Mouse (Mus musculus) megakaryocyte-erythroid progenitor cell, adult 5-6 weeks (primary cell): ENCODE measurements around the gene Polr1d. TPM values are rescaled to one million over a fixed set of nuclear protein-coding genes. Genes with fewer than 3 reads are reported as not detected.

Experiments
- ATAC-seq: replicated peaks from 2 replicates; pipeline ENCODE4 v1.8.0; 2016; ENCODE audit warnings: mild to moderate bottlenecking, inconsistent platforms; ENCODE audit not compliant: severe bottlenecking, poor library complexity, low FRiP score, low TSS enrichment
- total RNA-seq, 2 experiments: library from RNA; stranded (forward) in 1 of 2; stranded (reverse) in 1 of 2; fragments of 200-1000, 215-1000 nt in 1 of 2; fragments of >200 nt in 1 of 2; fragmentation: Nextera tagmentation in 1 of 2; gene quantifications; 2 replicates each; pipeline ENCODE4 v1.2.3; 2014 to 2017

The Polr1d gene
- total RNA-seq, 2 experiments from 2014 or later, result 149 to 195 TPM

DNA sequence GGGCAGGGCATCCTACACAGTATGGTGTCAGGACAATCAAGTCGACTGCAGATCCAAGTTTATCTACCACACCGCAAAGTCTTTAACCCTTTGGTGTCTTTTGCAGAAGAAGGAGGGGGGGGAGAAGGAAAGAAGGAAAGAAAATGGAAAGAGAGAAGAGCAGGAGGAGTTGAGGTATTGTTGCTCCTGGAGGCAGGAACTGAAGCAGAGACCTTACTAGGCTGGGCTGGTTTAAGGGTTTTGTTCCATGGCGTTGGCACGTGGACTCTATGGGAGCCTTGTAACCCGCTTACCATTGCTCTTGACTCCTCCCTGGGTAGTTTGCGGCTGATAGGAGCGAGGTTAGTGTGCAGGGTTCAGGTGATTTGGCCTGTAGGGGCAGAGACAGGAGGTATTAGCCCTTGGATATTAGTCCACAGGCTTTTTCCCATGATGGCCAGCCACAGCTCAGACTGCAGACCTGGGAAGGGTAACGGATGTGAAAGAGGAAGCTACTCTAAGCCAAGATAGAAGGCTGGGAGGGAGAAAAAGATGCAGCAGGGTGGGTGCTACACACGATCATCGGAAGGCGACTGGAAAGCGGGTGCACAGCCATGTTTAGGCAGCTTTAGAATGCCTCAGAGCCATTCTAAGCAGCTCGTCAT is 48.8 kb downstream of the Polr1d start:
- no peak for ATAC-seq

DNA sequence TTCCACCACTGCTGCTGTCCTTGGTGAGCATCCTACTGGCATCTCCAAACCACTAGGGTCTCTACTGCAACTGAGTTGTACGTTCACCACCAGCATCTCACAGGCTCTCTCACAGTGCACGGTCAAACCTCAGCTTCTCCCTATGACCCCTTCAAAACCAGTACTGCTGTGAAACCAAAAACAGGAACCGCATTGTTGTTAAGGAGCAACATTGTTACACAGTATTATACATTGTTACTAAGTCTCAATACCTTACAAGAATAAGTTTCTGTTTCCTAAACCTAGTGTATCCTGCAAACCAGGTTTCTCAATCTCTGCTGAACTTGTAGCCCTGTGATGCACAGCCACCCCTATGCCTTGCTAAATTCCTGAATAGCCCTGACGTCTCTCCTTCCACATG is 51.0 kb downstream of the Polr1d start:
- ATAC-seq, result no peak

DNA sequence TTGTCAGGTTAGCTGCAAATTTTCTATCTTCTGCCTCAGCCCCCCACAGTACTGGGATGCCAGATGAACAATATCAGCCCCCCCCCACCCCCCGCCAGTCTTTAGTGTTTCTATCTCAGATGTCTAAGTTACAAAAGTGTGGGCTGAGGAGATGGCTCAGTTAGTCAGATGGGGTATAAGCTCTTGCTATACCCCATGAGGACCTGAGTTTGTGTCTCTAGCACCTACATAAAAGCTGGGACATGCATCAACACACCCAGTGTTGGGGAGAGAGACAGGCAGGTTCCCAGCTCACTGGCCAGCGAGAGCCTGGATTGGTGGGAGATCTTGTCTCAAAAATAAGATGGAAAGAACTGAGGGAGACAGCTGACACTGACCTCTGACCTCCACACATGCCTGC is 52.6 kb downstream of the Polr1d start:
- ATAC-seq, result no peak

DNA sequence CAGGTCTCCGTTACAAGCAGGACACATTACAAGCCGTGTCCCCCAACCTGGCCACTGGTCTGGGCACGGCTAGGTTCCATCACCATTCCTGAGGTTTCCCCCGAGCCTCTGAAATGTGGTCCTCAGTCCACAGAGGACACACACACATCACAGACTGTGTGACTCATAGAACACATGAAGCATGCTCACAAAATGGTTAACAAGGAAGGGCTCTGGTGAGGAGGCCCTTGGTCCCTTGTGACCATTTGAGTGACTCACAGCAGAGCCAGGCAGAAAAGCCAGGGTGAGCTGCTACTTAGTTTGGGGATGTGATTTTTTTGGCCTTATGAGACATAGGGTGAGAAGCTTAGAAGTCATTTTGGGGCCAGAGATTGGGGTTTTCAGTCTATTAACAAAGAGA is 55.1 kb downstream of the Polr1d start:
- no peak for ATAC-seq

DNA sequence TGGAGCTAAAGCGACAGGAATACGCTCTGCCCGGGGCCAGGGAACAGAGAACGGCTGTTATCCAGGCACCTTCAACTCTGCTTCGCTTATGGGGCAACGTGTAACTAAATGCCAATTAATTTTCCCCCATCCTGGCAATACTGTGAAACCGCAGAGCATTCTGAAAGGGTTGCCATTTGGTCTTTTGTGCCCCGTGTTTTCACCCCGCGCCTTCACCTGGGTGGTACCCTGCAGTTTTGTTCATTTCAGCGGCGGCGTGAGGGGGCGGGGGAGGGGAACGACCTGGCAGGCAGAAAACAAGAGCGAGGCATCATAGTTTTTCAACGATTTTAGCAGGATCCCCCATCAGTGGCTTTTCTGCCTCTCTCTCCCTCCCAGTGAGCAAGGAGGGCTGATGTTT is 56.8 kb downstream of the Polr1d start:
- no peak for ATAC-seq

DNA sequence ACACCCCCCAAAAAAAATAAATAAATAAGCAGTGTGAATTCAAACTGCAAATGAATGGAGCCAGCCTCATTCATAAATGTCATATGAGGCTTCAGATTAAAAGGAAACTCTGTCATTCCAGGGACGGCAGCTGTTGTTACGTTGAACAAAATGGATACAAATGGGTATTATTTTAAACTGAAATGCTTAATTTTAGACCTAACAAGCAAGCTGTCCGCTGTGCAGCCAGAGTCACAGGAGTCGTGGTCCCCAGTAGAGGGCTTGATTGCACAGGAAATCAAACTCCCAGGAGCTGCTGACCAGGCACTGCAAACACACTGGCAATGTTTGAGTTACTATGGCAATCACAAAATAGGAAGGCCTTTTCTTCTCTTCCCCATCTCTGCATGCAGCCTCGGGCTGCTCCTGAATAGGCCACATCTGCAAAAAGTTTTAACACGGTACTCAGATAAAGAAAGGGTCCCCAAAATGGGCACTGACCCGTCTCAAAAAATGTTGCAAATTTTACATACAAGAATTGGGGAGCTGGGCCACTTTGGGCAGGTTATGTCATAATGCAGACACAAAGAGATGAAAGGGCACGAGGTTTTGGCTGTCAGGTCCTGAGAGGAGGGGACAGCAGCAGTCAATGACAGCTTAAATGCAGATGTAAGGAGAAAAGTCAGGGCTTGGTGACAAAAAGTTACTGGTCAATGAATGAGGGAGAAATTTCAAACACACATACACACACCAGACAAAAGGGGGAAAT is 57.7 kb downstream of the Polr1d start:
- ATAC-seq, result no peak

DNA sequence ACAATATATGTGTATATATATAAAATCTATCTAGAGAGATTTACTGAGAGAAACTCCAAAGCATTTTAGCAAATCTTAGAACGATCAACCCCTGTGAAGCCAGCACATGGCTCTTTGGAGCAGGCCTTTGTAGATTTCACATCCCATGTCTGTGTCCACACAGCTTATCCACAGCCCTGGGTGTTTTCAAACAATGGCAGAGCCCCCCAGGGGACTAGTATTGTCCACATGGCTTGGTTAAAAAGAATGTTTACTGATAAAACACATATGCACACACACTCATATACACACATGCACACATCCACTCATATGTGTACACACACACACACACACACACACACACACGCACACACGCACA is 58.2 kb downstream of the Polr1d start:
- ATAC-seq, result no peak

DNA sequence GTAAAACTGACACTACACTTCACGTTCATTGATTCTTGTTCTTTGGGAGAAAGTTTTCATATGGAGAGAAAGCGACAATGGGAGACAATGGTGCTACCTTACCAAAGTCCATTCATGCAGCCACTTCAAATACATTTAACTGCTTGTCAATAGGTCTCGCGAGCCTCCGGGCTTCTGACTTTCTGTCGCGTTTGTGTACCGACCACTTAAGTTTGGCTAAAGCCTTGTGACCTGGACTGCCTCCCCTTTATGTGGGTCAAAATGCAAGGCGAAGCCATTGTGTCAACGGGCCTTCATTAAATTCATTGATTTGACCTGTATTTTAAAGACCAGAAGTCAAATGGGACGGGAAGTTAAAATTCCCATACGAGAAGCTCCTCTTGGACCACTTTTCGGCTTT is 59.1 kb downstream of the Polr1d start:
- ATAC-seq, result no peak

DNA sequence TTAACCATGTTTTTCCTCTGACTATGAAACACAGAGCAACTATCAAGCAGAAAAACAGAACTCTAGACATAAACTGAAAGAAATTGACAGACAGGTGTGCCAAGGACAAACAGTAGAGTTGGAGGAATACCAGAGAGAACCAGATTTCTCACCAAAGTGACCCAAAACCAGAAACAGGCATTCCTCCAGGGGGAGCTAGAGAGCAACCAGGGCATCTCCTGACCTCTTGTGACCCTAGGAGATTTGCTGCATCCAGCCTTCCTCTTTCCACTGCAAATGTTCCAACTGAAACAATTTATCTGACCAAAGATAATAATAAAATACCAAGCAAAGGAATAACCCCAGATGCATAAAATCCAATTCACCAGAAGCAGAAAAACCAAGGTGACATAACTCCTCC is 70.5 kb downstream of the Polr1d start:
- ATAC-seq, result no peak

DNA sequence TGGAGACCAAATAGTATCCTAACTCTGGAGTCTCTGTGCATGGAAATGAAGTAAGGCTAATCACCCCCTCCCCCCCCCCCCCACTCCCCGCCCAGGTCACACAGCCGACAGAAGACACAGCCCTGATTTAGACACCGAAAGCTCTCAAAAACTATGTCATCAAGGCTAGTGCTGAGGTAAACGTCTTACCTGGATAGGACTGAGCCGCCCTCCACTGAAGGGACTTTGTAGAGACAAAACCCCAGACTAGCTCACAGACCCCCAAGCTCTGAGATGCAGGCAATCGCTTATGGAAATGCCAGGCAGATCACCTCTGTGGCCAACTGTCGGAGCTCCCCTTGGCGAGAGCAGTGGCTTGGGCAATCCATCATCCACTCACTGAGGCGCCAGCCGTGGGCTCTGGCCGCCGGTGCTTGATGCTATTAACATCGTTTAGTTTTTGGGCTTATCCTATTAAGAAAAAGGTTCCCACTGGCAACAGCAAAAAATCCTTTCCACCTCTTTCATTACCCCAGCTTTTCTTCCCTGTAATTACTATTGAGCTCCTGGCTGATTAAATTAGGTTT is 78.0 kb downstream of the Polr1d start:
- no peak for ATAC-seq

DNA sequence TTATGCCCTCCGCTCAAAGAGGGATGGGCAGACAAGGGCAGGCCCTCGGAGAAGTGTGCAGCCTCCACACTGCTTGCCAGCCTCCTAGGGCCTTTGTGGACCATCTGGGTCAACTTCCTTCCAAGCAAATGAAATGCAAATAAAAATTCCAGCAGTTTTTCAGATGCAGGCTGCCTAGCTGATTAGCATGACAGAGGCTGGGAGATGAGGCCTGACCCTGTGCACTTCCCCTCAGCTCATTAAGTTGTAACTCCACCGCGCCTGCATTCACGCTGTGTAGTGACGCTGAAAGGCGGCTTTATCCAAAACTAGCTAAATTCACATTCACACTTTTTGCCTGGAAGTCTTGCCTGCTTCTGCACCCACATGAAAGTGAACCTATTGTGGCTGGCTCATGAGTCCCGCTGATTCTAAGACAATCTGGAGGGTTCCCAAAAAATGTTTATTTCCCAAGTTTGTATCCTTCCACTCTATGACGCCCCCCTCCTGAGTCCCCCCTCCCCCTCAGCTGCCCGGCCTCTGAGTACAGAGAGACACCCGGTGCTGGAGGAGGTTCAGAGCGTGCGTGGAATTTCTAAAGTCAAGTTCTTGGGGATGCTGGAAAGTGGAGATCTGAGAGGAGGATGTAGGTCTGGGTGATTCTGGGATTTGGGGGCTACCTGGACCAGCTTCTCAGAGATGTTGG is 78.7 kb downstream of the Polr1d start:
- no peak for ATAC-seq

DNA sequence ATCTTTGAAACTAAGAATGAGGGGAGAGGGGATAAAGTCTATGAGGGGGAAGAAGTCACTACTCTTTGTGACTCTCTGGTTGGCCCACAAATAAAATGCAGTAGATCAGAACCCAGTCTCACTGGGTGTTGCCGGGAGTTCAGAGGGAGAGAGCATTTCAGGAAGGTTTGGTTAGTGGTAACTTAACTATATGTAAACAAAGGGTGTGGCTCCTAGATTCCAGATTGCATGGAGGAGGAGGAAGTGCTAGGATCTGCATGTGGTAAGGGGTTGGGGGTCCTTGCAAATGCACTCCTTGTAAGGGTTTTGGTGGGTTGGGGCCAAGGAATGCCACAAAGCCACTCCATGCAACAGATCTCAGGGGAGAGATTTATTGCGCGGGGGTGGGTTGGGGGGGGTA is 79.5 kb downstream of the Polr1d start:
- ATAC-seq, result no peak

DNA sequence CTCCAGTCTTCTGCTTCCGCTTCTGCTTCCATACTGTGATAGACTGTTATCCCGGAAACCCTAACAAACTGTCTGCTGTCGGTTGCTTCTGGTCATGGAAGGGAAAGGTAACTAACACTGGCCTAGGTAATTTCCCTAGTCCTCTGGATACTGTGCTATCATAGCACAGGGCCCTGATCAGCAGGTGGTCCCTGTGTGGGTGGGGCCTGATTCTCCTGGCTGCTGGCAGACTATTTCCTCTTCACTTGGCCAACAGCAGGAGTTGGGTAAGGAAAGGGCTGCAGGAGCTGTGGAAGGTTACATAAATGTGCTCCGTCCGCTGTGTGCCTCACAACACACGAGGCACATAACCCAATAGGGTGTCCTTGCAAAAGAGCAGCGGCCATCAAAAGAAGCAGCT is 80.6 kb downstream of the Polr1d start:
- ATAC-seq, result no peak

DNA sequence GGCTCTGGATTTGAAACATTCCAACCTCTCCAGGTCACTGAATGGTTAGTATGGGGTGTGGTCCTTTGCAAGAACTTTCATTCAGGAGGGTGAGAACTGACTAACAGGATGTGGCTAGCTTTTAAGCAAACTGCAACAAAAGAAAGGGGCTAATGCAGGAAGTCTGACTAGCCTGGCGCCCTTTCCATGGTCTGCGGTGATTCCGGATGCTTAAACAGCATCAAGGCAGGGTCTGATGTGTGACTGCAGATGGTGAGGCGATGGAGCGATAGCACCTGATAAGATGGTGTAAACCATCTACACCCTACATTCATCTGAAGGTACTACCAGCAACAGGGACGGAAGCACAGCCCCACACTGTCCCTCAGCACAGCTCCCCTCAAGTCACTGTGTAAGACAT is 82.5 kb downstream of the Polr1d start:
- ATAC-seq, result no peak

DNA sequence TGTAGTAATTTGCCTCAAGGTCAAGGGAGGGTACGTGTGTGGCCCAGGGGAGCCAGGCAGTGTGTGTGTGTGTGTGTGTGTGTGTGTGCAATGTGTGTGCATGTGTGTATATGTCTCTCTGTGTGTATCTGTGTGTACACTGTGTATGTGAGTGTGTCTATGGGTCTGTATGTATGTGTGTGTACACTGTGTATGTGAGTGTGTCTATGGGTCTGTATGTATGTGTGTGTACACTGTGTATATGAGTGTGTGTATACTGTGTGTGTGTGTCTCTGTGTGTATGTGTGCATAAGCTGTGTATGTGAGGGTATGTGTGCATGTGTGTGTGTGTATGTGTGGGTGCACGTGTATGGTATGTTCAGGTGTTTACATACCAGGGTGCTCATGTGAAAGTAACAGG is 82.9 kb downstream of the Polr1d start:
- ATAC-seq, result no peak

Other genes starting within 250 kb of the Polr1d start
- 2,306 and 2,977 TPM in 2 replicates for gene Rpl21, start 244.2 kb upstream of the Polr1d start, total RNA-seq (2014; fragmentation: Nextera tagmentation)
- 2,430 and 3,681 TPM in 2 replicates for gene Rpl21, start 244.2 kb upstream of the Polr1d start, total RNA-seq (2017)
- gene Rasl11a, start 232.0 kb upstream of the Polr1d start, total RNA-seq (2014; fragmentation: Nextera tagmentation), result not detected in 2 replicates
- gene Rasl11a, start 232.0 kb upstream of the Polr1d start, total RNA-seq (2017), result 3.7 TPM in 1 of 2 replicates, not detected in the other
- gene Gtf3a, start 128.4 kb upstream of the Polr1d start, total RNA-seq (2014; fragmentation: Nextera tagmentation), result 70.1 and 96.8 TPM in 2 replicates
- 144 and 151 TPM in 2 replicates for gene Gtf3a, start 128.4 kb upstream of the Polr1d start, total RNA-seq (2017)
- 9.4 and 17.2 TPM in 2 replicates for gene Mtif3, start 113.2 kb upstream of the Polr1d start, total RNA-seq (2014; fragmentation: Nextera tagmentation)
- gene Mtif3, start 113.2 kb upstream of the Polr1d start, total RNA-seq (2017), result 41.2 and 43.1 TPM in 2 replicates
- 7.2 and 7.6 TPM in 2 replicates for gene Lnx2, start 464 bp upstream of the Polr1d start, total RNA-seq (2014; fragmentation: Nextera tagmentation)
- gene Lnx2, start 464 bp upstream of the Polr1d start, total RNA-seq (2017), result 3.3 and 7.9 TPM in 2 replicates
- gene Gsx1, start 111.6 kb downstream of the Polr1d start, total RNA-seq (2014; fragmentation: Nextera tagmentation), result not detected in 2 replicates
- gene Gsx1, start 111.6 kb downstream of the Polr1d start, total RNA-seq (2017), result not detected in 2 replicates
- gene Pdx1, start 192.9 kb downstream of the Polr1d start, total RNA-seq (2014; fragmentation: Nextera tagmentation), result not detected in 2 replicates
- not detected in 2 replicates for gene Pdx1, start 192.9 kb downstream of the Polr1d start, total RNA-seq (2017)
- gene Cdx2, start 230.2 kb downstream of the Polr1d start, total RNA-seq (2014; fragmentation: Nextera tagmentation), result not detected in 2 replicates
- not detected in 2 replicates for gene Cdx2, start 230.2 kb downstream of the Polr1d start, total RNA-seq (2017)
- not detected in 2 replicates for gene Urad, start 245.4 kb downstream of the Polr1d start, total RNA-seq (2014; fragmentation: Nextera tagmentation)
- gene Urad, start 245.4 kb downstream of the Polr1d start, total RNA-seq (2017), result not detected in 2 replicates